ENCODE assay signal across 8 mouse cellular contexts in genomic region chr4:95048021-95048730, GRCm38 (mm10). TPM values are rescaled to one million over a fixed set of nuclear protein-coding genes. Genes with fewer than 3 reads are reported as not detected.
DNase-seq lines count a peak whose midpoint lies in the region; ATAC-seq and TF ChIP-seq lines count a peak whose summit lies in the region.

No protein-coding gene starts in this region.

- no peaks in the 10 kb centered on the region for H3K36me3 ChIP-seq in heart, postnatal 0 days (replicated peaks; ENCODE audit: control insufficient read depth, insufficient read depth, low read length)
- H3K36me3 ChIP-seq in liver, embryonic 11.5 days (ENCODE audit: control insufficient read depth, insufficient read depth, low read length), result no peaks in the 10 kb centered on the region

- peak overlapping the region; percentile 28; the same call in 1 of the 2 replicates for H3K9ac ChIP-seq in heart, postnatal 0 days (replicated peaks; ENCODE audit: low read depth, low read length)
- no peak overlapping the region for H3K9ac ChIP-seq in liver, embryonic 11.5 days (ENCODE audit: low read depth, low read length)

- WGBS in heart, postnatal 0 days, result 34% methylated on average over 5 of the region's 5 CpGs
- WGBS in liver, embryonic 11.5 days, result 74% methylated on average over 5 of the region's 5 CpGs

- peaks cover 10% of the 10 kb centered on the region; the same call in 1 of the 2 replicates for H3K4me1 ChIP-seq in heart, postnatal 0 days (ENCODE audit: control insufficient read depth, insufficient read depth)
- H3K4me1 ChIP-seq in liver, embryonic 11.5 days (replicated peaks; ENCODE audit: control insufficient read depth, insufficient read depth, low read length), result no peaks in the 10 kb centered on the region

- ATAC-seq in heart, postnatal 0 days (ENCODE audit: insufficient read depth, low read depth), result no peak
- ATAC-seq in liver, embryonic 11.5 days (replicated peaks; ENCODE audit: low FRiP score), result no peak

- TF ChIP-seq CTCF in heart, postnatal 0 days (IDR thresholded peaks at IDR 0.05; ENCODE audit: low read depth), result no peak

- H3K27ac ChIP-seq in heart, postnatal 0 days (ENCODE audit: low read depth), result no peak overlapping the region
- H3K27ac ChIP-seq in liver, embryonic 11.5 days (ENCODE audit: low read depth, low read length), result no peak overlapping the region

- peak overlapping the region; percentile 79 for H3K4me2 ChIP-seq in heart, postnatal 0 days (ENCODE audit: low read depth, low read length)
- H3K4me2 ChIP-seq in liver, embryonic 11.5 days, result no peak overlapping the region

- no peak for DNase-seq in heart, postnatal 0 days (ENCODE audit: low spot score)
- DNase-seq in heart, adult 9 months (ENCODE audit: low spot score in 2 of 2), result no peak
- peak; percentile 18 for DNase-seq in c-Kit-positive CD71-negative TER-119-negative erythroid progenitor cells, embryonic 14.5 days (ENCODE audit: low read depth)
- DNase-seq in induced T-regulatory cell, adult 2 months (ENCODE audit: low read depth), result peak; percentile 40
- DNase-seq in naive thymus-derived CD4-positive, alpha-beta T cell, adult 2 months (ENCODE audit: low read depth), result peak; percentile 53
- DNase-seq in frontal cortex, postnatal 36 days (ENCODE audit: low spot score in 2 of 2), result no peak
- no peak for DNase-seq in layer of hippocampus, postnatal 36 days
- DNase-seq in liver, embryonic 11.5 days (ENCODE audit: low spot score), result no peak

- peak overlapping the region; percentile 76 for H3K4me3 ChIP-seq in heart, postnatal 0 days (ENCODE audit: low read depth, low read length)
- no peak overlapping the region for H3K4me3 ChIP-seq in liver, embryonic 11.5 days (ENCODE audit: low read depth, low read length)

- H3K9me3 ChIP-seq in heart, postnatal 0 days (replicated peaks; ENCODE audit: control insufficient read depth, low read length), result no peaks in the 10 kb centered on the region
- no peaks in the 10 kb centered on the region for H3K9me3 ChIP-seq in liver, embryonic 11.5 days (ENCODE audit: control insufficient read depth, low read length)

- H3K27me3 ChIP-seq in heart, postnatal 0 days (ENCODE audit: control insufficient read depth, insufficient read depth, low read length), result no peaks in the 10 kb centered on the region
- peaks cover 2% of the 10 kb centered on the region; the same call in 1 of the 2 replicates for H3K27me3 ChIP-seq in liver, embryonic 11.5 days (replicated peaks; ENCODE audit: control insufficient read depth, insufficient read depth, low read length)

- TF ChIP-seq EP300 in heart, postnatal 0 days (IDR thresholded peaks at IDR 0.05; ENCODE audit: low read depth), result no peak

RNA-seq across cellular contexts. Expression of gene Jun, which starts 3.8 kb away (rescaled TPM):
- 82.6 and 111 TPM in 2 replicates for total RNA-seq in heart, postnatal 0 days (2014; rRNA removed; ENCODE audit: low replicate concordance)
- polyA plus RNA-seq in heart, postnatal 0 days (2015; fragmentation: Nextera tagmentation; extraction: Ambion mirVana), result 49.5 and 74.1 TPM in 2 replicates
- total RNA-seq in layer of hippocampus, postnatal 36 days (2021), result 100 to 1,000 TPM; 108 to 114 TPM
- 16.4 and 20.7 TPM in 2 replicates for polyA plus RNA-seq in liver, embryonic 11.5 days (2014; fragmentation: Nextera tagmentation; extraction: Ambion mirVana)

Comparison
In these comparisons a context has a peak if more than half of its experiments do, and no peak if none do; other contexts are left out.
1. DNase-seq: peak in c-Kit-positive CD71-negative TER-119-negative erythroid progenitor cells, embryonic 14.5 days (single experiment), induced T-regulatory cell, adult 2 months (single experiment) and naive thymus-derived CD4-positive, alpha-beta T cell, adult 2 months (single experiment); none in heart, postnatal 0 days (single experiment), heart, adult 9 months (0 of 2), frontal cortex, postnatal 36 days (0 of 2), layer of hippocampus, postnatal 36 days (0 of 2) and liver, embryonic 11.5 days (single experiment).